Mouse (Mus musculus) forebrain, embryonic 12.5 days (tissue): Measurements from ENCODE around the gene 4933402N03Rik. TPM values are rescaled to one million over a fixed set of nuclear protein-coding genes. Genes with fewer than 3 reads are reported as not detected.

Source experiments
- ATAC-seq: fragments of 200-750 bp; cut with Nextera tagmentation; 2 replicates; pipeline ENCODE4 v1.8.0; 2017; ENCODE audit warnings: moderate TSS enrichment; ENCODE audit not compliant: low FRiP score
- H3K27ac ChIP-seq: fragments of 300-500 bp; sonication (generic); 2 replicates; pipeline ENCODE4 v1.5.1; 2016; ENCODE audit warnings: mild to moderate bottlenecking
- H3K27me3 ChIP-seq: fragments of 300-500 bp; sonication (generic); 2 replicates; pipeline ENCODE4 v1.6.1; 2016; ENCODE audit warnings: mild to moderate bottlenecking
- H3K36me3 ChIP-seq: fragments of 300-500 bp; sonication (generic); replicated peaks from 2 replicates; pipeline ENCODE4 v1.6.1; 2016; ENCODE audit warnings: mild to moderate bottlenecking
- H3K4me1 ChIP-seq: fragments of 300-500 bp; sonication (generic); 2 replicates; pipeline ENCODE4 v1.6.1; 2016
- H3K4me2 ChIP-seq: fragments of 300-500 bp; sonication (generic); 2 replicates; pipeline ENCODE4 v1.6.1; 2016; ENCODE audit warnings: mild to moderate bottlenecking, moderate library complexity
- H3K4me3 ChIP-seq: fragments of 300-500 bp; sonication (generic); replicated peaks from 2 replicates; pipeline ENCODE4 v1.5.1; 2016; ENCODE audit warnings: mild to moderate bottlenecking
- H3K9ac ChIP-seq: fragments of 300-500 bp; sonication (generic); 2 replicates; pipeline ENCODE4 v1.6.1; 2016; ENCODE audit warnings: mild to moderate bottlenecking
- H3K9me3 ChIP-seq: fragments of 300-500 bp; sonication (generic); 2 replicates; pipeline ENCODE4 v1.6.1; 2016
- WGBS: fragments of 180-500 bp; shearing (Covaris S2); methylation state at CpG from one replicate; pipeline ENCODE4 v1.1.7; 2016; 5-methylcytosine and 5-hydroxymethylcytosine counted together
- polyA plus RNA-seq: library from polyadenylated mRNA; unstranded; fragments of >200 nt; fragmentation: Nextera tagmentation; extraction: Ambion mirVana; gene quantifications from 2 replicates; pipeline ENCODE4 v1.2.1, GENCODE M21; 2016

The 4933402N03Rik gene
- polyA plus RNA-seq, 1 experiment from 2014 or later = not detected

GRCm38 (mm10) chr7:131122210-131122807, 23.8 kb downstream of the 4933402N03Rik start:
- Histone ChIP-seq H3K4me1 (no peaks in the 10 kb centered on the region), H3K36me3 (no peaks in the 10 kb centered on the region), H3K27ac (no peak overlapping the region), H3K27me3 (no peaks in the 10 kb centered on the region), H3K9me3 (no peaks in the 10 kb centered on the region), H3K4me2 (no peak overlapping the region), H3K9ac (no peak overlapping the region), H3K4me3 (no peak overlapping the region)
- 82% methylated on average over 2 of the region's 2 CpGs for whole genome bisulfite sequencing
- no peak for ATAC-seq

DNA sequence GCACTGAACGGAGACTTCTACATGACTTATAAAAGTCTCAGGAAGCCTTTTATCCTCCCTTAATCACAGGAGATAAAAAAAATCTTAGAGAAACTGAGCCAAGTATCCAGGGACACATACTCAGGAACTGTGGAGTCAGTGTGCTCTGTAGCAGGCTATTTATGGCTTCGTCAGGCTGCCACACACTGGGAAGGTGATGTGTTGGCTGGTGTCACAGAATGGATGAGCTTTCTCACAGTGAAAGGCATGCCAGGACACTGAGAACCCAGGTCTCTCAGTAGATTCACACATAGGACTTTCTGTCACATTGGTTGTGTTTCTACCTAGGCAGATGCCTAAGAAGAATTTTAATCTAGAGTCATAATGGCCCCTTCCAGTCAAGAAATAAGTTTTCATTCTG, 31.7 kb downstream of the 4933402N03Rik start:
- no peak overlapping the region for H3K9ac ChIP-seq
- H3K36me3 ChIP-seq = no peaks in the 10 kb centered on the region
- H3K9me3 ChIP-seq = no peaks in the 10 kb centered on the region
- no peak overlapping the region for H3K4me2 ChIP-seq
- WGBS = 81% methylated on average over 2 of the region's 2 CpGs
- H3K27ac ChIP-seq = no peak overlapping the region
- H3K27me3 ChIP-seq = no peaks in the 10 kb centered on the region
- H3K4me3 ChIP-seq = no peak overlapping the region
- ATAC-seq = no peak
- H3K4me1 ChIP-seq = no peaks in the 10 kb centered on the region

- Histone ChIP-seq H3K36me3 (no peaks in the 10 kb centered on the region), H3K27me3 (no peaks in the 10 kb centered on the region), H3K27ac (no peak overlapping the region), H3K4me1 (no peaks in the 10 kb centered on the region), H3K4me2 (no peak overlapping the region), H3K9ac (no peak overlapping the region), H3K4me3 (no peak overlapping the region), H3K9me3 (no peaks in the 10 kb centered on the region)
- 85% methylated on average over 6 of the region's 6 CpGs for WGBS
- no peak for ATAC-seq
Observed at GRCm38 (mm10) chr7:131113676-131114075, 32.4 kb downstream of the 4933402N03Rik start.

GRCm38 (mm10) chr7:131112486-131112885, 33.6 kb downstream of the 4933402N03Rik start:
- Histone ChIP-seq H3K36me3 (no peaks in the 10 kb centered on the region), H3K9me3 (no peaks in the 10 kb centered on the region), H3K27ac (no peak overlapping the region), H3K4me3 (no peak overlapping the region), H3K27me3 (no peaks in the 10 kb centered on the region), H3K9ac (no peak overlapping the region), H3K4me1 (no peaks in the 10 kb centered on the region), H3K4me2 (no peak overlapping the region)
- ATAC-seq = no peak
- WGBS = 40% methylated on average over 3 of the region's 3 CpGs

Other genes with a start within 250 kb of the 4933402N03Rik start
- gene Htra1, start 210.2 kb downstream of the 4933402N03Rik start, polyA plus RNA-seq = 3.1 and 5.9 TPM in 2 replicates
- not detected in 2 replicates for gene Dmbt1, start 114.3 kb downstream of the 4933402N03Rik start, polyA plus RNA-seq
- gene 5430419D17Rik, start 28.1 kb upstream of the 4933402N03Rik start, polyA plus RNA-seq = not detected in 2 replicates
- gene Cuzd1, start 176.0 kb upstream of the 4933402N03Rik start, polyA plus RNA-seq = not detected in 2 replicates
- gene Fam24b, start 183.2 kb upstream of the 4933402N03Rik start, polyA plus RNA-seq = not detected in 2 replicates
- gene Fam24a, start 187.6 kb upstream of the 4933402N03Rik start, polyA plus RNA-seq = not detected in 2 replicates
- gene 2310057M21Rik, start 216.4 kb upstream of the 4933402N03Rik start, polyA plus RNA-seq = 17.3 and 20.8 TPM in 2 replicates
- 49.7 and 51.5 TPM in 2 replicates for gene Pstk, start 224.8 kb upstream of the 4933402N03Rik start, polyA plus RNA-seq